Mouse (Mus musculus): ENCODE results near the gene Mpnd. TPM values are rescaled to one million over a fixed set of nuclear protein-coding genes. Genes with fewer than 3 reads are reported as not detected.
"Not testable (repeated sequence)": the region's sequence is repeated elsewhere in the genome, so short reads cannot be mapped to it uniquely, and the experiment has no call there.

Mpnd gene
- polyA plus RNA-seq, 1 experiment from 2014 or later = 150 TPM

DNA sequence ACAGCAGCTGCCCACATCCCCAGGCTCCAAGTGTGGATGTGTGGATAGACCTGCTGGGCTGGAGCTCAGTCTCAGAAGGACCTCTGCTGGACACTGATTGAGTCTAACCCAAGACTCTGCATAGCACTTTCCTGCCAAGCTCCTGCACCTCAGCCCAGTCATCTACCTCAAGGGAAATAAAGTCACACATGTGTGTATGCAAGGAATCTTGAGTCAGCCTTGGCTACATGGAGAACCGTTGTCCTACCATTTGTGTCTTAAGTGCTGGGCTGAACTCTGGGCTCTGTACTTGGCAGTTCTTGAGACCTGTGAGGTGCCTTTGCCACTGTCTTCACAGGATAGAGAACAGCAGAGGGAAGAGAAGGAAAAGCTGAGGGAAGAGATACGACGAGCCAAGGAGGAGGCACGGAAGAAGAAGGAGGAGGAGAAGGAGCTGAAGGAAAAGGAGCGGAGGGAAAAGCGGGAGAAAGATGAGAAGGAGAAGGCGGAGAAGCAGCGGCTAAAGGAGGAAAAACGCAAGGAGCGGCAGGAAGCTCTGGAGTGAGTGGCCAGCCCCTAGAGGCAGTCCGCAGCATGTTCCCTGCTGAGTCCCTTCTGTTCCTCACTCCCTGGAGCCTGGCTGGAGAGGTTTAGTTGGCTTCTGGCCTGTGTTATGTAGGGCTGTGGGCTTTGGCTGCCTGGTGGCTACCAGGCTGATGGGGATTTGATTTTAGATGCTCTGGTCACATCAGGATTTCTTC, 52.0 kb downstream of the Mpnd start:
- ATAC-seq (ENCODE audit: low read depth) = no peak
- no peak overlapping the region for H3K4me2 ChIP-seq (ENCODE audit: low read depth, low read length)
- no peak overlapping the region for H3K27ac ChIP-seq (ENCODE audit: low read depth, low read length)
- H3K4me3 ChIP-seq (ENCODE audit: low read depth, low read length) = no peak overlapping the region
- no peaks in the 10 kb centered on the region for H3K4me1 ChIP-seq (ENCODE audit: control insufficient read depth, insufficient read depth, low read length)
- no peaks in the 10 kb centered on the region; the same call in none of the 2 replicates for H3K36me3 ChIP-seq (ENCODE audit: control insufficient read depth, insufficient read depth, low read length)
- no peaks in the 10 kb centered on the region for H3K9me3 ChIP-seq (ENCODE audit: control insufficient read depth, low read length)
- H3K27me3 ChIP-seq (ENCODE audit: control insufficient read depth, insufficient read depth, low read length) = no peaks in the 10 kb centered on the region
- H3K9ac ChIP-seq (replicated peaks; ENCODE audit: low read depth, low read length) = no peak overlapping the region
- WGBS = 88% methylated on average over 11 of the region's 11 CpGs

DNA sequence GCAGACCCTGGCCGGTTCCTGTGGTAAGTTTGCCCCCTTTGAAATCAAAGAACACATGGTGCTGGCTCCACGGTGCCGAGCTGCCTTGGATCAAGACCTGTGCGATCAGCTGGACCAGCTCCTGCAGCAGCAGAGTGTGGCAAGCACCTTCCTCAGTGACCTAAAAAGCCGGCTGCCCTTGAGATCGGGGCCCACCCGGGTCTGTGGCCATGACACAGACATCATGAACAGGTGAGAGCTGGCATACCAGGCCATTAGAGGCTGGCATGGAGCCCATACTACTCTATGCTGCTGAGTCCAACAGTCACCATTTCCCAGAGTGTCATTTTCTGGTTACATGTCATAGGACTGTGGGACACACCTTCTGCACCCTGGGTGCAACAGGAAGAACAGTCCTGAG, 56.6 kb downstream of the Mpnd start:
- no peaks in the 10 kb centered on the region for H3K9me3 ChIP-seq (ENCODE audit: control insufficient read depth, low read length)
- WGBS = 94% methylated on average over 7 of the region's 7 CpGs
- no peak for ATAC-seq (ENCODE audit: low read depth)
- H3K27me3 ChIP-seq (ENCODE audit: control insufficient read depth, insufficient read depth, low read length) = no peaks in the 10 kb centered on the region
- H3K4me3 ChIP-seq (ENCODE audit: low read depth, low read length) = no peak overlapping the region
- H3K4me1 ChIP-seq (ENCODE audit: control insufficient read depth, insufficient read depth, low read length) = no peaks in the 10 kb centered on the region
- no peak overlapping the region for H3K9ac ChIP-seq (replicated peaks; ENCODE audit: low read depth, low read length)
- H3K4me2 ChIP-seq (ENCODE audit: low read depth, low read length) = no peak overlapping the region
- peaks cover 4% of the 10 kb centered on the region for H3K36me3 ChIP-seq (ENCODE audit: control insufficient read depth, insufficient read depth, low read length)
- H3K27ac ChIP-seq (ENCODE audit: low read depth, low read length) = no peak overlapping the region

DNA sequence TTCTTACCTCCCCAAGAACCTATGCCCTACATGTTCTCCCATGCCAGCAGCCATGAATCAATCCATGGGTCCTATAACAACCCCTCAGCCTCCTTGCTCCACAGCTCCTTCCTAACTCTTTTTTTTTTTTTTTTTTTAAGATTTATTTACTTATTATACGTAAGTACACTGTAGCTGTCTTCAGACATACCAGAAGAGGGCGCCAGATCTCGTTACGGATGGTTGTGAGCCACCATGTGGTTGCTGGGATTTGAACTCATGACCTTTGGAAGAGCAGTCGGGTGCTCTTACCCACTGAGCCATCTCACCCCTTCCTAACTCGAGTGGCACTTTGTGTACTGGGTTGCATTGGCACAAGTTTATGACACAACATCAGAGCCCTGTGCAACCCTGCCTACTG, 60.2 kb downstream of the Mpnd start:
- H3K9me3 ChIP-seq (ENCODE audit: control insufficient read depth, low read length); H3K4me2 ChIP-seq (ENCODE audit: low read depth, low read length); H3K4me1 ChIP-seq (ENCODE audit: control insufficient read depth, insufficient read depth, low read length); H3K27ac ChIP-seq (ENCODE audit: low read depth, low read length); H3K4me3 ChIP-seq (ENCODE audit: low read depth, low read length); H3K27me3 ChIP-seq (ENCODE audit: control insufficient read depth, insufficient read depth, low read length); H3K9ac ChIP-seq (replicated peaks; ENCODE audit: low read depth, low read length); ATAC-seq (ENCODE audit: low read depth): not testable (repeated sequence)
- 90% methylated on average over 6 of the region's 6 CpGs for WGBS
- peaks cover 37% of the 10 kb centered on the region for H3K36me3 ChIP-seq (ENCODE audit: control insufficient read depth, insufficient read depth, low read length)

Other genes starting within 250 kb of the Mpnd start
- gene Zfp119a, start 126.8 kb upstream of the Mpnd start, polyA plus RNA-seq (2014; fragmentation: Nextera tagmentation; extraction: Ambion mirVana) = 12.2 TPM in 2 replicates
- 16.1 and 17.1 TPM in 2 replicates for gene Zfp959, start 113.6 kb upstream of the Mpnd start, polyA plus RNA-seq (2014; fragmentation: Nextera tagmentation; extraction: Ambion mirVana)
- gene Zfp119b, start 56.2 kb upstream of the Mpnd start, polyA plus RNA-seq (2014; fragmentation: Nextera tagmentation; extraction: Ambion mirVana) = 9.8 and 10.5 TPM in 2 replicates
- 6.7 and 7.1 TPM in 2 replicates for gene Ebi3, start 53.1 kb upstream of the Mpnd start, polyA plus RNA-seq (2014; fragmentation: Nextera tagmentation; extraction: Ambion mirVana)
- 17.9 and 18.0 TPM in 2 replicates for gene Yju2, start 46.6 kb upstream of the Mpnd start, polyA plus RNA-seq (2014; fragmentation: Nextera tagmentation; extraction: Ambion mirVana)
- gene Shd, start 35.2 kb upstream of the Mpnd start, polyA plus RNA-seq (2014; fragmentation: Nextera tagmentation; extraction: Ambion mirVana) = 158 and 218 TPM in 2 replicates
- gene Fsd1, start 19.2 kb upstream of the Mpnd start, polyA plus RNA-seq (2014; fragmentation: Nextera tagmentation; extraction: Ambion mirVana) = 155 and 188 TPM in 2 replicates
- 5.2 and 6.8 TPM in 2 replicates for gene Stap2, start 127 bp upstream of the Mpnd start, polyA plus RNA-seq (2014; fragmentation: Nextera tagmentation; extraction: Ambion mirVana)
- gene Sh3gl1, start 30.9 kb downstream of the Mpnd start, polyA plus RNA-seq (2014; fragmentation: Nextera tagmentation; extraction: Ambion mirVana) = 87.5 and 94.9 TPM in 2 replicates
- gene Chaf1a, start 34.7 kb downstream of the Mpnd start, polyA plus RNA-seq (2014; fragmentation: Nextera tagmentation; extraction: Ambion mirVana) = 2.3 and 3.2 TPM in 2 replicates
- gene Ubxn6, start 69.3 kb downstream of the Mpnd start, polyA plus RNA-seq (2014; fragmentation: Nextera tagmentation; extraction: Ambion mirVana) = 69.9 and 80.9 TPM in 2 replicates
- 96.8 and 102 TPM in 2 replicates for gene Hdgfl2, start 73.9 kb downstream of the Mpnd start, polyA plus RNA-seq (2014; fragmentation: Nextera tagmentation; extraction: Ambion mirVana)
- 0.19 and 0.28 TPM in 2 replicates for gene Plin4, start 104.1 kb downstream of the Mpnd start, polyA plus RNA-seq (2014; fragmentation: Nextera tagmentation; extraction: Ambion mirVana)
- gene Plin5, start 111.9 kb downstream of the Mpnd start, polyA plus RNA-seq (2014; fragmentation: Nextera tagmentation; extraction: Ambion mirVana) = 0.95 and 1.9 TPM in 2 replicates
- gene Lrg1, start 116.3 kb downstream of the Mpnd start, polyA plus RNA-seq (2014; fragmentation: Nextera tagmentation; extraction: Ambion mirVana) = 0.24 TPM in 2 replicates
- gene Sema6b, start 134.6 kb downstream of the Mpnd start, polyA plus RNA-seq (2014; fragmentation: Nextera tagmentation; extraction: Ambion mirVana) = 11.8 and 13.8 TPM in 2 replicates
- 9.2 and 9.9 TPM in 2 replicates for gene Tnfaip8l1, start 156.8 kb downstream of the Mpnd start, polyA plus RNA-seq (2014; fragmentation: Nextera tagmentation; extraction: Ambion mirVana)
- gene Mydgf, start 178.2 kb downstream of the Mpnd start, polyA plus RNA-seq (2014; fragmentation: Nextera tagmentation; extraction: Ambion mirVana) = 68.6 and 69.7 TPM in 2 replicates
- gene Dpp9, start 213.2 kb downstream of the Mpnd start, polyA plus RNA-seq (2014; fragmentation: Nextera tagmentation; extraction: Ambion mirVana) = 21.0 and 26.9 TPM in 2 replicates